Mouse (Mus musculus): ENCODE results near the gene Mtcp1.

DNA sequence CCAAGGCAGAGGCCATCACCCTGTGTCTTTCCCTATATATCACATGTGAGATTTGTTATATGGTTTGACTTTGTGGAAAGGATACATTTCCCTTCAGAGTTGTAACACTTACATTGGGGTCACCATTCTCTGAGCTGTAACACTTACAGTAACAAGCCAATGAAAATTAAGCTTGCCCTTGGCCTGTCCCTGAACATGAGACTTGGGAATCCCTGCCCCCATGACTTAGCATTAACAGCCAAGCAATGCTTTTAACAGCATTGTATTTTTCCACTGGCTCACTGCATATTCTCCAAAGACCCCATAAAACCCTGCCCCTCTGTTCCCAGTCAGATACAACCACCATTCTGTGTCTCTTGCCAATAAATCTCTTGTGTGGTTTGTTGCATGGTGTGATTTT is 13.0 kb downstream of the Mtcp1 start:
- no peak for TF ChIP-seq CTCF (IDR thresholded peaks at IDR 0.05; ENCODE audit: borderline replicate concordance, insufficient read depth, low read length)
- TF ChIP-seq POLR2A (IDR thresholded peaks at IDR 0.05; ENCODE audit: low read depth, low read length), result no peak

Measured in embryonic fibroblast, embryonic 13.5 days (primary cell).